Mouse (Mus musculus): ENCODE data around the gene Nelfe. TPM values are rescaled to one million over a fixed set of nuclear protein-coding genes. Genes with fewer than 3 reads are reported as not detected.
"Not testable (repeated sequence)": the region's sequence is repeated elsewhere in the genome, so short reads cannot be mapped to it uniquely, and the experiment has no call there.

Gene Nelfe
- polyA plus RNA-seq, 1 experiment: 18.3 TPM

- H3K4me1 ChIP-seq (ENCODE audit: control insufficient read depth, insufficient read depth, insufficient read length, low read length): no peaks in the 10 kb centered on the region
- H3K27ac ChIP-seq (ENCODE audit: insufficient read depth, low read depth, low read length): no peak overlapping the region
- WGBS: 71% methylated on average over 6 of the region's 6 CpGs
- no peaks in the 10 kb centered on the region for H3K36me3 ChIP-seq (ENCODE audit: control insufficient read depth, insufficient read depth, low read length)
- no peak overlapping the region for H3K4me3 ChIP-seq (ENCODE audit: low read depth, low read length)
- H3K27me3 ChIP-seq (ENCODE audit: control insufficient read depth, insufficient read depth, low read length): no peaks in the 10 kb centered on the region
- TF ChIP-seq CTCF (IDR thresholded peaks at IDR 0.05; ENCODE audit: extremely low read depth, insufficient read length, insufficient replicate concordance, low read depth, low read length): no peak
Observed at GRCm38 (mm10) chr17:34808599-34809205, 41.5 kb upstream of the Nelfe start.

- WGBS: 88% methylated on average over 5 of the region's 5 CpGs
Observed at GRCm38 (mm10) chr17:34810411-34810810, 39.8 kb upstream of the Nelfe start.

GRCm38 (mm10) chr17:34810811-34811210, 39.4 kb upstream of the Nelfe start:
- H3K36me3 ChIP-seq (ENCODE audit: control insufficient read depth, insufficient read depth, low read length); H3K4me3 ChIP-seq (ENCODE audit: low read depth, low read length); H3K27ac ChIP-seq (ENCODE audit: insufficient read depth, low read depth, low read length); H3K27me3 ChIP-seq (ENCODE audit: control insufficient read depth, insufficient read depth, low read length); H3K4me1 ChIP-seq (ENCODE audit: control insufficient read depth, insufficient read depth, insufficient read length, low read length): not testable (repeated sequence)
- WGBS: 62% methylated on average over 8 of the region's 8 CpGs

More at GRCm38 (mm10) chr17:34810411-34810810, 39.8 kb upstream of the Nelfe start:
- H3K4me1 ChIP-seq (ENCODE audit: control insufficient read depth, insufficient read depth, insufficient read length, low read length); H3K27me3 ChIP-seq (ENCODE audit: control insufficient read depth, insufficient read depth, low read length); H3K36me3 ChIP-seq (ENCODE audit: control insufficient read depth, insufficient read depth, low read length); H3K27ac ChIP-seq (ENCODE audit: insufficient read depth, low read depth, low read length); H3K4me3 ChIP-seq (ENCODE audit: low read depth, low read length): not testable (repeated sequence)

GRCm38 (mm10) chr17:34811275-34811674, 38.9 kb upstream of the Nelfe start:
- TF ChIP-seq POLR2A (IDR thresholded peaks at IDR 0.05; ENCODE audit: low read depth, low read length) (no peak), CTCF (IDR thresholded peaks at IDR 0.05; ENCODE audit: extremely low read depth, insufficient read length, insufficient replicate concordance, low read depth, low read length) (no peak)
- Histone ChIP-seq H3K36me3 (ENCODE audit: control insufficient read depth, insufficient read depth, low read length) (no peaks in the 10 kb centered on the region), H3K4me1 (ENCODE audit: control insufficient read depth, insufficient read depth, insufficient read length, low read length) (no peaks in the 10 kb centered on the region), H3K27me3 (ENCODE audit: control insufficient read depth, insufficient read depth, low read length) (no peaks in the 10 kb centered on the region), H3K27ac (ENCODE audit: insufficient read depth, low read depth, low read length) (no peak overlapping the region), H3K4me3 (ENCODE audit: low read depth, low read length) (no peak overlapping the region)
- 40% methylated on average over 15 of the region's 15 CpGs for WGBS

GRCm38 (mm10) chr17:34813747-34814146, 36.4 kb upstream of the Nelfe start:
- not testable (repeated sequence) for H3K4me3 ChIP-seq (ENCODE audit: low read depth, low read length); H3K4me1 ChIP-seq (ENCODE audit: control insufficient read depth, insufficient read depth, insufficient read length, low read length); H3K27ac ChIP-seq (ENCODE audit: insufficient read depth, low read depth, low read length); H3K36me3 ChIP-seq (ENCODE audit: control insufficient read depth, insufficient read depth, low read length); H3K27me3 ChIP-seq (ENCODE audit: control insufficient read depth, insufficient read depth, low read length)
- 61% methylated on average over 12 of the region's 12 CpGs for WGBS
- TF ChIP-seq CTCF (IDR thresholded peaks at IDR 0.05; ENCODE audit: extremely low read depth, insufficient read length, insufficient replicate concordance, low read depth, low read length): peak; percentile 72

- H3K4me3 ChIP-seq (ENCODE audit: low read depth, low read length): no peak overlapping the region
- TF ChIP-seq CTCF (IDR thresholded peaks at IDR 0.05; ENCODE audit: extremely low read depth, insufficient read length, insufficient replicate concordance, low read depth, low read length): no peak
- TF ChIP-seq POLR2A (IDR thresholded peaks at IDR 0.05; ENCODE audit: low read depth, low read length): no peak
- no peaks in the 10 kb centered on the region for H3K27me3 ChIP-seq (ENCODE audit: control insufficient read depth, insufficient read depth, low read length)
- no peak overlapping the region for H3K27ac ChIP-seq (ENCODE audit: insufficient read depth, low read depth, low read length)
- 71% methylated on average over 7 of the region's 7 CpGs for WGBS
- H3K36me3 ChIP-seq (ENCODE audit: control insufficient read depth, insufficient read depth, low read length): no peaks in the 10 kb centered on the region
- no peaks in the 10 kb centered on the region for H3K4me1 ChIP-seq (ENCODE audit: control insufficient read depth, insufficient read depth, insufficient read length, low read length)
Observed at GRCm38 (mm10) chr17:34814818-34815370, 35.3 kb upstream of the Nelfe start.

GRCm38 (mm10) chr17:34830776-34831175, 19.4 kb upstream of the Nelfe start:
- peaks cover 68% of the 10 kb centered on the region for H3K36me3 ChIP-seq (ENCODE audit: control insufficient read depth, insufficient read depth, low read length)
- not testable (repeated sequence) for H3K27ac ChIP-seq (ENCODE audit: insufficient read depth, low read depth, low read length)
- WGBS: 100% methylated on average over 1 of the region's 1 CpGs

More at GRCm38 (mm10) chr17:34830776-34831175, 19.4 kb upstream of the Nelfe start:
- H3K4me1 ChIP-seq (ENCODE audit: control insufficient read depth, insufficient read depth, insufficient read length, low read length); H3K27me3 ChIP-seq (ENCODE audit: control insufficient read depth, insufficient read depth, low read length); H3K4me3 ChIP-seq (ENCODE audit: low read depth, low read length): not testable (repeated sequence)
